Mouse (Mus musculus): ENCODE measurements around the gene Psmc3ip.

Psmc3ip gene

GRCm38 (mm10) chr11:101119131-101119760 is 24.0 kb upstream of the Psmc3ip start:
- no peak for DNase-seq (ENCODE audit: low read depth, low spot score)

- DNase-seq (ENCODE audit: low read depth, low spot score), result no peak
Measured at GRCm38 (mm10) chr11:101118105-101118504, 22.9 kb upstream of the Psmc3ip start.

GRCm38 (mm10) chr11:101115564-101115963 is 20.3 kb upstream of the Psmc3ip start:
- no peak for DNase-seq (ENCODE audit: low read depth, low spot score)

GRCm38 (mm10) chr11:101112186-101112585 is 16.9 kb upstream of the Psmc3ip start:
- DNase-seq (ENCODE audit: low read depth, low spot score), result no peak

- no peak for DNase-seq (ENCODE audit: low read depth, low spot score)
Measured at GRCm38 (mm10) chr11:101111178-101111577, 15.9 kb upstream of the Psmc3ip start.

GRCm38 (mm10) chr11:101110708-101111107 is 15.5 kb upstream of the Psmc3ip start:
- DNase-seq (ENCODE audit: low read depth, low spot score), result no peak

- DNase-seq (ENCODE audit: low read depth, low spot score), result no peak
Measured at GRCm38 (mm10) chr11:101109351-101109750, 14.1 kb upstream of the Psmc3ip start.

- no peak for DNase-seq (ENCODE audit: low read depth, low spot score)
Measured at GRCm38 (mm10) chr11:101103011-101103410, 7.8 kb upstream of the Psmc3ip start.

- DNase-seq (ENCODE audit: low read depth, low spot score), result no peak
Measured at GRCm38 (mm10) chr11:101098231-101098630, 3.0 kb upstream of the Psmc3ip start.

- no peak for DNase-seq (ENCODE audit: low read depth, low spot score)
Measured at GRCm38 (mm10) chr11:101094930-101095313, 314 bp downstream of the Psmc3ip start.

- DNase-seq (ENCODE audit: low read depth, low spot score), result no peak
Measured at GRCm38 (mm10) chr11:101089931-101090330, 5.3 kb downstream of the Psmc3ip start.

GRCm38 (mm10) chr11:101087682-101088055 is 7.6 kb downstream of the Psmc3ip start:
- DNase-seq (ENCODE audit: low read depth, low spot score), result no peak

- peak; percentile 89 for DNase-seq (ENCODE audit: low read depth, low spot score)
Measured at GRCm38 (mm10) chr11:101086756-101087681, 8.2 kb downstream of the Psmc3ip start, which contains the start of gene Mlx. Gene Mlx, plus strand, starts transcription at chr11:101087277.

- no peak for DNase-seq (ENCODE audit: low read depth, low spot score)
Measured at GRCm38 (mm10) chr11:101086323-101086674, 8.9 kb downstream of the Psmc3ip start.

- no peak for DNase-seq (ENCODE audit: low read depth, low spot score)
Measured at GRCm38 (mm10) chr11:101085617-101086322, 9.5 kb downstream of the Psmc3ip start.

- DNase-seq (ENCODE audit: low read depth, low spot score), result no peak
Measured at GRCm38 (mm10) chr11:101084811-101085210, 10.4 kb downstream of the Psmc3ip start.

- DNase-seq (ENCODE audit: low read depth, low spot score), result no peak
Measured at GRCm38 (mm10) chr11:101084246-101084645, 11.0 kb downstream of the Psmc3ip start.

GRCm38 (mm10) chr11:101083083-101083697 is 12.0 kb downstream of the Psmc3ip start:
- DNase-seq (ENCODE audit: low read depth, low spot score), result no peak

GRCm38 (mm10) chr11:101082208-101083082 is 12.8 kb downstream of the Psmc3ip start, which contains the start of gene Coasy:
Gene Coasy, plus strand, starts transcription at chr11:101082565.
- peak; percentile 83 for DNase-seq (ENCODE audit: low read depth, low spot score)

- no peak for DNase-seq (ENCODE audit: low read depth, low spot score)
Measured at GRCm38 (mm10) chr11:101081659-101082058, 13.6 kb downstream of the Psmc3ip start.

- DNase-seq (ENCODE audit: low read depth, low spot score), result no peak
Measured at GRCm38 (mm10) chr11:101080421-101080820, 14.8 kb downstream of the Psmc3ip start.
